Comparison of ENCODE assay signal across 12 mouse cellular contexts in genomic region chr11:103056636-103057035, GRCm38 (mm10).
"Had no signal": no experiment of that assay in that cellular context is flagged by ENCODE, and none has a peak within 500 bp of the region (broad histone marks: within the 10 kb centered on the region; RNA-seq: fewer than 3 reads in every experiment).

No protein-coding gene starts in this region.

- H3K4me3 ChIP-seq: limb, embryonic 13.5 days; neural tube, embryonic 13.5 days had no signal

- DNase-seq: kidney, postnatal 25 days; layer of hippocampus, adult 9-11 months; left cerebral cortex, postnatal 4 days; lung, adult 18-20 months; lung, postnatal 36 days; retina, postnatal 1 day; thymus, postnatal 4 days had no signal

- H3K27ac ChIP-seq: limb, embryonic 13.5 days; liver, embryonic 14.5 days; neural tube, embryonic 13.5 days had no signal

- H3K9me3 ChIP-seq: limb, embryonic 13.5 days; neural tube, embryonic 13.5 days had no signal

- H3K4me1 ChIP-seq: limb, embryonic 13.5 days; neural tube, embryonic 13.5 days had no signal

- ATAC-seq: lung, postnatal 0 days; midbrain, embryonic 16.5 days had no signal

- H3K27me3 ChIP-seq: limb, embryonic 13.5 days; neural tube, embryonic 13.5 days had no signal
